Comparison of ENCODE assay signal across 19 mouse cellular contexts in the genomic region with DNA sequence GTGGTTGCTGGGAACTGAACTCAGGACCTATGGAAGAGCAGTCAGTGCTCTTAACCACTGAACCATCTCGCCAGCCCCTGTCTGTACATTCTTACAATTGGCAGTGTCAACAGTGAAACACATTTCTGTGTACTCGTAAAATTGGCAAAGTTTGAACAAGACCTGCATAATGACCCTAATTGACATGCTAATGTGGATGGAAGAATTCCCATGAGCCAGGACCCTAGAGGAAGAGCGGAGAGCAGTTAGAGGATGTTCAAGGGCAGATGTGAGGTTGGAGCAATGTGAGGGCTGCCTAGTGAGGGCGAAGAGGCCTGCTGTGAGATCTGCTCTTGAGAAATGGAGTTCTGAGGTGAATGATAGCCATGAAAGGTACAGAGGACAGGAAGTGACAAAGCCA.
"Had no signal": no experiment of that assay in that cellular context is flagged by ENCODE, and none has a peak within 500 bp of the region (broad histone marks: within the 10 kb centered on the region; RNA-seq: fewer than 3 reads in every experiment).

No protein-coding gene starts in this region.

- H3K9ac ChIP-seq: lung, embryonic 14.5 days; midbrain, embryonic 12.5 days; neural tube, embryonic 13.5 days; neural tube, embryonic 15.5 days had no signal

- H3K27me3 ChIP-seq: midbrain, embryonic 12.5 days; neural tube, embryonic 13.5 days; neural tube, embryonic 15.5 days had no signal

- H3K9me3 ChIP-seq: midbrain, embryonic 10.5 days; midbrain, embryonic 12.5 days; neural tube, embryonic 13.5 days; neural tube, embryonic 15.5 days had no signal

- H3K4me1 ChIP-seq: neural tube, embryonic 13.5 days; neural tube, embryonic 15.5 days had no signal

- H3K4me3 ChIP-seq: midbrain, embryonic 10.5 days; midbrain, embryonic 12.5 days; myocyte; neural tube, embryonic 13.5 days; neural tube, embryonic 15.5 days had no signal

- H3K27ac ChIP-seq: midbrain, embryonic 10.5 days; midbrain, embryonic 12.5 days; neural tube, embryonic 13.5 days; neural tube, embryonic 15.5 days had no signal

- ATAC-seq: midbrain, embryonic 16.5 days had no signal

- H3K36me3 ChIP-seq: midbrain, embryonic 10.5 days; midbrain, embryonic 12.5 days; neural tube, embryonic 13.5 days; neural tube, embryonic 15.5 days had no signal

- DNase-seq: lung, adult 18-20 months; lung, embryonic 14.5 days; lung, postnatal 10 days; lung, postnatal 4 days; midbrain, embryonic 14.5 days; retina, postnatal 1 day; right cerebral cortex, adult 18-20 months; right cerebral cortex, postnatal 25 days; right cerebral cortex, postnatal 4 days; spleen, adult 18-20 months; thymus, adult 18-20 months; thymus, postnatal 14 days; thymus, postnatal 36 days had no signal
